Mouse (Mus musculus): Measurements from ENCODE around the gene Rbbp4. TPM values are rescaled to one million over a fixed set of nuclear protein-coding genes. Genes with fewer than 3 reads are reported as not detected.

Rbbp4 gene
- polyA plus RNA-seq, 1 experiment from 2014 or later = 349 TPM

DNA sequence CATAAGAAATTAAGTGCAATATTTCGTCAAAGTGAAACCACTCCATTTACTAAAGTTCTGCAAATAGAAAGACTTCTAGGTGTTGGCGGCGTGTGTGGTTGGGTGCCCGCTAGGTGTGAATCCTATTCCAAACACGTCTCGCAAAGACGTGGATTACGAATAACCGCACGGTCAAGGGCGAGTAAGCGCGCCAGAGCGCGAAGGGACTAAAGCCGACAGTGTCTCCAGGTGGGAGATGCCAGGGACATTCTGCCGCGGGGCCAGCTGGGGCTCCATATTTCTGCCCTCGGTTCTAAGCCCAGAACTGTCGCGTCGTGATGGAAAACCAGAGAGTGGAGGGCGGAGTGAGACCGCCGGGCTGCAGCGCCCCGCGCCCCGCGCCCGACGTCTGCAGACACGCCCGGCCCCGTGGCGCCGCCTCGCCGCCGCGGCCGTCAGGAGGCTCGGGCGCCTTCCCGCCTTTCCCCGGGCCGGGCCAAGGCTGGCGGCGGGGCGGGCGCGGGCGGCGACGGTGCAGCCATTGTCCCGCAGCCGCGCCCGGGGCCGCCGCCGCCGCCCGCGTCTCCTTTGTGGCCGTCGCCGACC lies 41.9 kb upstream of the Rbbp4 start:
- peak; percentile 80 for DNase-seq
- peak overlapping the region; percentile 91 for H3K9ac ChIP-seq (replicated peaks; ENCODE audit: low read length)
- peak overlapping the region; percentile 68 for H3K4me3 ChIP-seq (replicated peaks; ENCODE audit: low read depth, low read length)
- WGBS = under 1% methylated on average over 62 of the region's 68 CpGs
- no peaks in the 10 kb centered on the region for H3K9me3 ChIP-seq (ENCODE audit: control insufficient read depth, low read length)
- H3K4me1 ChIP-seq (ENCODE audit: control insufficient read depth, insufficient read depth, low read length) = 0 out of 2 replicates have a peak, but pooled peaks cover 12% of the 10 kb centered on the region
- peak overlapping the region; percentile 65 for H3K4me2 ChIP-seq (ENCODE audit: low read length)
- peaks cover 5% of the 10 kb centered on the region; the same call in 1 of the 2 replicates for H3K27me3 ChIP-seq (ENCODE audit: control insufficient read depth, insufficient read depth, low read length)
- peak overlapping the region; percentile 92 for H3K27ac ChIP-seq (replicated peaks; ENCODE audit: low read depth, low read length)
- H3K36me3 ChIP-seq (ENCODE audit: control insufficient read depth, insufficient read depth, low read length) = no peaks in the 10 kb centered on the region
- peak; percentile 34; the same call in 1 of the 2 replicates for ATAC-seq (ENCODE audit: low FRiP score, low TSS enrichment)

DNA sequence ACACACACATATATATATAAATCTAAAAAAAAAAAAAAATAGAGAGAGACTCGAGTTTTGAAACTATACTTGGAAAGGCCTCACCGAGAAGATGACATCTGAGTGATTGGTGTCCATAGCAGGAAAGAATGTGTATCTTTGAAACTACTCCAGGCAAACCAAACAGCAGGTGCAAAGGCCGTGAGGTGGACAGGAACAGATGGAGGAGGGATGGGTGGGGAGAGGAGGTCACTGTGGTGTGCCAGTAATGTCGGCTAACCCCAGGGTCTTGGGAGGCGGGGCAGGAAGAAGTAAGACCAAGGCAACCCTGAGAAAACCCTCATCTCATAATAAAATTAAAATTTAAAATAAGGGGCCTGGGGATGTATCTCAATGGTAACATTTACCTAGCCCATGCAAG lies 40.7 kb upstream of the Rbbp4 start:
- WGBS = 80% methylated on average over 5 of the region's 5 CpGs
- no peak overlapping the region for H3K9ac ChIP-seq (replicated peaks; ENCODE audit: low read length)

DNA sequence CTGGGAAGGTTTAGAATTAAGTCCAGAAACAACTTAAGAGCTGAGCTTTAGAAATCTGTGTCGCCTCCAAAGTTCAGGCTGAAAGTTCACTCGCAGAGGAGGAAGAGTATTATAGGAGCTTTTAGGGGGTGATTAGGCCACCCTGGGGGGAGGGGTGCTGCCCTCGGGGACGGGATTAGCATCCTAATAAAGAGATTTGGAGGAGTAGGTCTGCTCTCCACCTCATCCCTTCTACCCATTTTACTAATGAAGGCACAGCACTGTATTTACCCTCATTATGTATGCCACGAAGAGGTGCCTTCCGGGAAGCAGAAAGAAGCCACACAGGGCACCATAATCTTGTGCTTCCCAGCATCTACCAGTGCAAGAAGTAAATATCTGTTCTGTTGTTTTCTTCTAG lies 39.8 kb upstream of the Rbbp4 start:
- Histone ChIP-seq H3K9ac (replicated peaks; ENCODE audit: low read length) (no peak overlapping the region), H3K27me3 (ENCODE audit: control insufficient read depth, insufficient read depth, low read length) (peaks cover 5% of the 10 kb centered on the region; the same call in 1 of the 2 replicates), H3K4me2 (ENCODE audit: low read length) (no peak overlapping the region), H3K9me3 (ENCODE audit: control insufficient read depth, low read length) (no peaks in the 10 kb centered on the region), H3K4me1 (ENCODE audit: control insufficient read depth, insufficient read depth, low read length) (0 out of 2 replicates have a peak, but pooled peaks cover 12% of the 10 kb centered on the region), H3K36me3 (ENCODE audit: control insufficient read depth, insufficient read depth, low read length) (no peaks in the 10 kb centered on the region), H3K4me3 (replicated peaks; ENCODE audit: low read depth, low read length) (no peak overlapping the region), H3K27ac (replicated peaks; ENCODE audit: low read depth, low read length) (no peak overlapping the region)
- ATAC-seq (ENCODE audit: low FRiP score, low TSS enrichment) (no peak), DNase-seq (no peak)
- WGBS = 9% methylated on average over 6 of the region's 6 CpGs

More for the DNA sequence above, 40.7 kb upstream of the Rbbp4 start:
- Histone ChIP-seq H3K4me3 (replicated peaks; ENCODE audit: low read depth, low read length) (no peak overlapping the region), H3K27ac (replicated peaks; ENCODE audit: low read depth, low read length) (no peak overlapping the region), H3K27me3 (ENCODE audit: control insufficient read depth, insufficient read depth, low read length) (peaks cover 5% of the 10 kb centered on the region; the same call in 1 of the 2 replicates), H3K36me3 (ENCODE audit: control insufficient read depth, insufficient read depth, low read length) (no peaks in the 10 kb centered on the region), H3K4me1 (ENCODE audit: control insufficient read depth, insufficient read depth, low read length) (0 out of 2 replicates have a peak, but pooled peaks cover 12% of the 10 kb centered on the region), H3K4me2 (ENCODE audit: low read length) (peak overlapping the region; percentile 65), H3K9me3 (ENCODE audit: control insufficient read depth, low read length) (no peaks in the 10 kb centered on the region)
- DNase-seq (no peak), ATAC-seq (ENCODE audit: low FRiP score, low TSS enrichment) (no peak)

DNA sequence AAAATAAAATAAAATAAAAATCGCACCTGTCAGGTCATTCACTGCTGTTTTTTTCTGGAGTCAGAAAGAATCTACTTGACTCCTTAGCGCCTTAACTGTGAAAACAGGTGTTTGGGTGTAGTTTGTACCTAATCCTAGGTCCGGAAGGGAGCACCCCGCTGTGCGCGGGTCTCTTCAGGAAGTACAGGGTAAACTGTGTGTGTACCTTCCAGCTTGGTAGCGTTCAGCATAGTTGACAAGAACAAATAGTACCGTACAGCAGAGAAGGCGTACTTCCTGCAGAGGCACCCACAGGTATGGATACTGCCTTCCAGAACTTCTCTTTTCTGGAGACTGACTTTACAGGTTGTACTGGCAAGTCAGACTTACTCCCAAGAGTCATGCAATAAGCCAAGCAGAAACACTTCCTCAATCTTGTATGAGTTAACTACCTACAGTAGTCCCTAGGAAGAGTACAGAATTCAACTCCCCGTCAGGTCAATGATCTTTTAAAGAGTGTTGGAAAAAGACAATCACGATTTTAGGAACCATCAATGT lies 39.1 kb upstream of the Rbbp4 start:
- DNase-seq (no peak), ATAC-seq (ENCODE audit: low FRiP score, low TSS enrichment) (no peak)
- Histone ChIP-seq H3K4me3 (replicated peaks; ENCODE audit: low read depth, low read length) (no peak overlapping the region), H3K27me3 (ENCODE audit: control insufficient read depth, insufficient read depth, low read length) (peaks cover 5% of the 10 kb centered on the region; the same call in 1 of the 2 replicates), H3K27ac (replicated peaks; ENCODE audit: low read depth, low read length) (no peak overlapping the region), H3K36me3 (ENCODE audit: control insufficient read depth, insufficient read depth, low read length) (no peaks in the 10 kb centered on the region), H3K9me3 (ENCODE audit: control insufficient read depth, low read length) (no peaks in the 10 kb centered on the region), H3K9ac (replicated peaks; ENCODE audit: low read length) (no peak overlapping the region), H3K4me2 (ENCODE audit: low read length) (no peak overlapping the region), H3K4me1 (ENCODE audit: control insufficient read depth, insufficient read depth, low read length) (0 out of 2 replicates have a peak, but pooled peaks cover 12% of the 10 kb centered on the region)
- WGBS = 44% methylated on average over 11 of the region's 11 CpGs

DNA sequence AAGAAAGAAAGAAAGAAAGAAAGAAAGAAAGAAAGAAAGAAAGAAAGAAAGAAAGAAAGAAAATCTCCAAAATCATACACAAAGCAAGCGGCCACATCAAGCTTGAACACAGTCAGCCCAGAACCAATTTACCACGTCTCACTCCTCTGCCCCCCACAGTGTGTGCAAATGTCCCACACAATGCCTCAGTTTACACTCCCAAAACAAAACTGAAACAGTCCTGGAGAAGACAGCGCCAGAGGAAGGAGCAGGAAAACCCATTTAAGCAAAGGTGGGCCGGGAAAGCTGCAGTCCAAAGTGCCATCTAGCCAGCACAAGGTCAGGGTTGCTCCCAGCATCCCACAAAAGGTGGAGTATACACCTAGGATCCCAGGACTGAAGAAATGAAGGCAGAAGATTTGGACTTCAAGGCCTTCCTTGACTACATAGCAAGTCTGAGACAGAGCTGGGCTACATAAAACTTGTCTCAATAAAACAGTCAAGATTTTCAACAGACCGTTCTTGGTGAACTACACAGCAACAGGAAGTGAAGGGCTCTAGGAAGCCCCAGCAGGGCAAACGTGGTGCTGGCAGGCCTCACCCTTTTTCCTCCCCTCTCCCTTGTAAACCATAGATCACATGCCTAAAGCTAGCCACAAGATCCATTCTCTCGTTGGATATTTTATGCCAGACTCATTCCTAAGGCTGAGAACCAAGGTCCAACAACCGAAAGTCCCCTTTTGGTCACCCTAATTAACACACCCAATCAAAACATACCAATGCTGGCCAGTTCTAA lies 38.2 kb upstream of the Rbbp4 start:
- DNase-seq (no peak), ATAC-seq (ENCODE audit: low FRiP score, low TSS enrichment) (no peak)
- Histone ChIP-seq H3K36me3 (ENCODE audit: control insufficient read depth, insufficient read depth, low read length) (peaks cover 4% of the 10 kb centered on the region; the same call in 1 of the 2 replicates), H3K27ac (replicated peaks; ENCODE audit: low read depth, low read length) (no peak overlapping the region), H3K27me3 (ENCODE audit: control insufficient read depth, insufficient read depth, low read length) (no peaks in the 10 kb centered on the region), H3K9ac (replicated peaks; ENCODE audit: low read length) (no peak overlapping the region), H3K9me3 (ENCODE audit: control insufficient read depth, low read length) (no peaks in the 10 kb centered on the region), H3K4me1 (ENCODE audit: control insufficient read depth, insufficient read depth, low read length) (0 out of 2 replicates have a peak, but pooled peaks cover 12% of the 10 kb centered on the region), H3K4me3 (replicated peaks; ENCODE audit: low read depth, low read length) (no peak overlapping the region), H3K4me2 (ENCODE audit: low read length) (no peak overlapping the region)
- WGBS = 50% methylated on average over 8 of the region's 8 CpGs

DNA sequence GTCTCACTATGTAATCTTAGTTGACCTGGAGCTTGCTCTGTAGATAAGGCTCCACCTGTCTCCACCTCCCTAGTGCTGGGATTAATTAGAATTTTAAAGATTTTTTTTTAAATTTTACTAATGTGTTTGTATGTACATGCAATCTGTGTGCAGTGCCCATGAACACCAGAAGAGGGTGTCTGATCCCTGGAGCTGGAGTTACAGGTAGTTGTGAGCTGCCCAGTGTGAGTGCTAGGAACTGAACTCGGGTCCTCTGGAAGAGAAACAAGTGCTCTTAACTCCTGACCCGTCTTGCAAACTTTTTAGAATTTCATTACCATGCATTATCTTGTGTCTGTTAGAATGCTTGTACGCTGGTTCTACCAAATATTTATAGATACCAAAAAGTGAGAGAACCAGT lies 36.2 kb upstream of the Rbbp4 start:
- H3K36me3 ChIP-seq (ENCODE audit: control insufficient read depth, insufficient read depth, low read length) = peaks cover 9% of the 10 kb centered on the region; the same call in 1 of the 2 replicates
- DNase-seq (no peak), ATAC-seq (ENCODE audit: low FRiP score, low TSS enrichment) (no peak)
- no peak overlapping the region for H3K27ac ChIP-seq (replicated peaks; ENCODE audit: low read depth, low read length)
- no peaks in the 10 kb centered on the region for H3K27me3 ChIP-seq (ENCODE audit: control insufficient read depth, insufficient read depth, low read length)
- H3K9me3 ChIP-seq (ENCODE audit: control insufficient read depth, low read length) = no peaks in the 10 kb centered on the region
- 0 out of 2 replicates have a peak, but pooled peaks cover 12% of the 10 kb centered on the region for H3K4me1 ChIP-seq (ENCODE audit: control insufficient read depth, insufficient read depth, low read length)
- 92% methylated on average over 3 of the region's 3 CpGs for WGBS
- H3K4me3 ChIP-seq (replicated peaks; ENCODE audit: low read depth, low read length) = no peak overlapping the region
- H3K9ac ChIP-seq (replicated peaks; ENCODE audit: low read length) = no peak overlapping the region
- no peak overlapping the region for H3K4me2 ChIP-seq (ENCODE audit: low read length)

DNA sequence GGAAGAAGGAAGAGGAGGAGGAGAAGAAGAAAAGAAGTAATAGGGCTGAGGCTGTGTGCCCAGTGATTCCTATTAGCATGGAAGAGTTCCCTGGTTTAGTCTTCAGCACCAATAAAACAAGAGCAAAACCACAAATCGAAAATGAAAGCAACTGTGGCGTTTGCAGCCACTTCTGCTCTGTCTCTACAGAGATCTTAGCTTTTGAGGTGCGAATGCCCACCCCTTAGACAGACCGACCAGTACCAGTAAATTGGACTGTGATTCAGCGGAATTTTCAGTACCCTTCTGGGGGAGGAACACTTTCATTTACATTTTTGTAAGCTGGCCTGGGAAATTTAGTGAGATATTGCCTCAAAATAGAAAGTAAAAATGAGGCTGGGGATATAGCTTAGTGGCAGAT lies 30.1 kb upstream of the Rbbp4 start:
- Histone ChIP-seq H3K9ac (replicated peaks; ENCODE audit: low read length) (no peak overlapping the region), H3K4me2 (ENCODE audit: low read length) (no peak overlapping the region), H3K27me3 (ENCODE audit: control insufficient read depth, insufficient read depth, low read length) (no peaks in the 10 kb centered on the region), H3K9me3 (ENCODE audit: control insufficient read depth, low read length) (no peaks in the 10 kb centered on the region), H3K4me3 (replicated peaks; ENCODE audit: low read depth, low read length) (no peak overlapping the region), H3K36me3 (ENCODE audit: control insufficient read depth, insufficient read depth, low read length) (peaks cover 15% of the 10 kb centered on the region), H3K27ac (replicated peaks; ENCODE audit: low read depth, low read length) (no peak overlapping the region), H3K4me1 (ENCODE audit: control insufficient read depth, insufficient read depth, low read length) (no peaks in the 10 kb centered on the region)
- WGBS = 94% methylated on average over 5 of the region's 5 CpGs
- ATAC-seq (ENCODE audit: low FRiP score, low TSS enrichment) (no peak), DNase-seq (no peak)

DNA sequence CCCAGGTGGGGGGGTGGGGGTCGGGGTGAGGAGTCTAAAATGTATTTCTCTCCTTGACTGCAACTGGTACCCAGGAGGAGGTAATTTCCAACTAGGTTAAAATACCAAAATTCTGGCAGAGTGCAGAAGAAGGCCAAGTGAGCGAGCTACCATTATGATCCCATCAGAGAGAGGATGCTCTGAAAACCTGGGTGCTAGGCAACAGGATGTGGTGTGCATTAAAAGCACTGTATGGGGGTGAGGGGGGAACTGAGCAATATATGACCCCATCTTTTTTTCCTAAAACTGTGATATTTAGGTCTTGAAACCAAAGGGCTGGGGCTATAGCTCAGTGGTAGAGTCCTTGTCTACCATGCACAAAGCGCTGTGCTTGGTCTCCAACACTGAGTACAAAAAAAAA lies 29.2 kb upstream of the Rbbp4 start:
- 88% methylated on average over 3 of the region's 3 CpGs for WGBS

More for the DNA sequence above, 29.2 kb upstream of the Rbbp4 start:
- Histone ChIP-seq H3K36me3 (ENCODE audit: control insufficient read depth, insufficient read depth, low read length) (peaks cover 23% of the 10 kb centered on the region), H3K4me1 (ENCODE audit: control insufficient read depth, insufficient read depth, low read length) (no peaks in the 10 kb centered on the region), H3K9me3 (ENCODE audit: control insufficient read depth, low read length) (no peaks in the 10 kb centered on the region), H3K27ac (replicated peaks; ENCODE audit: low read depth, low read length) (no peak overlapping the region), H3K27me3 (ENCODE audit: control insufficient read depth, insufficient read depth, low read length) (no peaks in the 10 kb centered on the region), H3K4me3 (replicated peaks; ENCODE audit: low read depth, low read length) (no peak overlapping the region), H3K4me2 (ENCODE audit: low read length) (no peak overlapping the region), H3K9ac (replicated peaks; ENCODE audit: low read length) (no peak overlapping the region)
- DNase-seq (no peak), ATAC-seq (ENCODE audit: low FRiP score, low TSS enrichment) (no peak)
